Mouse (Mus musculus) intestine, embryonic 15.5 days (tissue): Measurements from ENCODE around the gene C1qtnf12. TPM values are rescaled to one million over a fixed set of nuclear protein-coding genes. Genes with fewer than 3 reads are reported as not detected.
A peak's percentile ranks its signal among the peaks of the same experiment; 100 is the strongest.

ENCODE experiments used
- ATAC-seq: fragments of 200-750 bp; cut with Nextera tagmentation; 2 replicates; pipeline ENCODE4 v1.8.0; 2017; ENCODE audit warnings: moderate TSS enrichment, moderate library complexity
- H3K27ac ChIP-seq: fragments of 300-500 bp; sonication (generic); 2 replicates; pipeline ENCODE4 v1.5.1; 2015; ENCODE audit warnings: mild to moderate bottlenecking, inconsistent platforms
- H3K27me3 ChIP-seq: fragments of 300-500 bp; sonication (generic); replicated peaks from 2 replicates; pipeline ENCODE4 v1.6.1; 2015; ENCODE audit warnings: inconsistent platforms
- H3K36me3 ChIP-seq: fragments of 300-500 bp; sonication (generic); 2 replicates; pipeline ENCODE4 v1.6.1; 2015; ENCODE audit warnings: inconsistent platforms
- H3K4me1 ChIP-seq: fragments of 300-500 bp; sonication (generic); replicated peaks from 2 replicates; pipeline ENCODE4 v1.6.1; 2015; ENCODE audit warnings: inconsistent platforms
- H3K4me2 ChIP-seq: fragments of 300-500 bp; sonication (generic); replicated peaks from 2 replicates; pipeline ENCODE4 v1.6.1; 2015; ENCODE audit warnings: mild to moderate bottlenecking, inconsistent platforms
- H3K4me3 ChIP-seq: fragments of 300-500 bp; sonication (generic); replicated peaks from 2 replicates; pipeline ENCODE4 v1.5.1; 2015; ENCODE audit warnings: inconsistent platforms
- H3K9ac ChIP-seq: fragments of 300-500 bp; sonication (generic); 2 replicates; pipeline ENCODE4 v1.6.1; 2015; ENCODE audit warnings: inconsistent platforms
- H3K9me3 ChIP-seq: fragments of 300-500 bp; sonication (generic); 2 replicates; pipeline ENCODE4 v1.6.1; 2016; ENCODE audit warnings: inconsistent platforms
- WGBS: fragments of 180-500 bp; shearing (Covaris S2); methylation state at CpG from one replicate; pipeline ENCODE4 v1.1.7; 2015; 5-methylcytosine and 5-hydroxymethylcytosine counted together
- polyA plus RNA-seq: library from polyadenylated mRNA; unstranded; fragments of >200 nt; fragmentation: Nextera tagmentation; extraction: Ambion mirVana; gene quantifications from 2 replicates; pipeline ENCODE4 v1.2.1, GENCODE M21; 2015

C1qtnf12 gene
- polyA plus RNA-seq, result 60.1 and 60.2 TPM in 2 replicates

- WGBS, result under 1% methylated on average over 42 of the region's 42 CpGs
- peak; percentile 90 for ATAC-seq
- Histone ChIP-seq H3K27me3 (no peaks in the 10 kb centered on the region), H3K27ac (peak within 1 kb of the TSS; percentile 76), H3K9ac (peak within 1 kb of the TSS; percentile 62), H3K36me3 (peaks cover 11% of the 10 kb centered on the region), H3K4me2 (peak within 1 kb of the TSS; percentile 93), H3K9me3 (no peaks in the 10 kb centered on the region), H3K4me3 (peak within 1 kb of the TSS; percentile 56), H3K4me1 (peaks cover 19% of the 10 kb centered on the region)
Observed at GRCm38 (mm10) chr4:155962167-155962971, at the start of gene C1qtnf12. Gene C1qtnf12, plus strand, starts transcription at chr4:155962318.

- no peak overlapping the region for H3K27ac ChIP-seq
- no peaks in the 10 kb centered on the region for H3K36me3 ChIP-seq
- H3K9me3 ChIP-seq, result no peaks in the 10 kb centered on the region
- H3K9ac ChIP-seq, result no peak overlapping the region
- H3K4me1 ChIP-seq, result no peaks in the 10 kb centered on the region
- WGBS, result 67% methylated on average over 1 of the region's 1 CpGs
- H3K4me2 ChIP-seq, result no peak overlapping the region
- no peak for ATAC-seq
- H3K4me3 ChIP-seq, result no peak overlapping the region
- H3K27me3 ChIP-seq, result 0 out of 2 replicates have a peak, but pooled peaks cover under 1% of the 10 kb centered on the region
Observed at GRCm38 (mm10) chr4:155932031-155932430, 30.1 kb upstream of the C1qtnf12 start.

GRCm38 (mm10) chr4:155943049-155943452 is 19.1 kb upstream of the C1qtnf12 start:
- H3K9me3 ChIP-seq, result no peaks in the 10 kb centered on the region
- H3K4me3 ChIP-seq, result peak overlapping the region; percentile 95
- peak; percentile 61 for ATAC-seq
- H3K9ac ChIP-seq, result peak overlapping the region; percentile 95
- no peaks in the 10 kb centered on the region for H3K27me3 ChIP-seq
- 2% methylated on average over 17 of the region's 17 CpGs for WGBS
- H3K27ac ChIP-seq, result peak overlapping the region; percentile 82
- peaks cover 22% of the 10 kb centered on the region for H3K4me1 ChIP-seq
- no peaks in the 10 kb centered on the region; the same call in 1 of the 2 replicates for H3K36me3 ChIP-seq
- peak overlapping the region; percentile 93 for H3K4me2 ChIP-seq

GRCm38 (mm10) chr4:155943534-155944249 is 18.4 kb upstream of the C1qtnf12 start, which contains the start of gene Ube2j2:
Gene Ube2j2, plus strand, starts transcription at chr4:155943831.
- H3K9ac ChIP-seq, result peak within 1 kb of the TSS; percentile 95
- H3K27me3 ChIP-seq, result no peaks in the 10 kb centered on the region
- H3K9me3 ChIP-seq, result no peaks in the 10 kb centered on the region
- under 1% methylated on average over 82 of the region's 85 CpGs for WGBS
- peaks cover 22% of the 10 kb centered on the region for H3K4me1 ChIP-seq
- H3K36me3 ChIP-seq, result no peaks in the 10 kb centered on the region; the same call in 1 of the 2 replicates
- peak; percentile 98 for ATAC-seq
- H3K27ac ChIP-seq, result peak within 1 kb of the TSS; percentile 82
- H3K4me3 ChIP-seq, result peak within 1 kb of the TSS; percentile 95
- H3K4me2 ChIP-seq, result peak within 1 kb of the TSS; percentile 93

GRCm38 (mm10) chr4:155944271-155944670 is 17.8 kb upstream of the C1qtnf12 start:
- Histone ChIP-seq H3K9ac (peak overlapping the region; percentile 95), H3K4me2 (peak overlapping the region; percentile 93), H3K27me3 (no peaks in the 10 kb centered on the region), H3K4me3 (peak overlapping the region; percentile 95), H3K27ac (peak overlapping the region; percentile 48), H3K9me3 (no peaks in the 10 kb centered on the region), H3K4me1 (peaks cover 22% of the 10 kb centered on the region), H3K36me3 (peaks cover 3% of the 10 kb centered on the region)
- peak; percentile 29 for ATAC-seq
- WGBS, result 0% methylated on average over 17 of the region's 17 CpGs

GRCm38 (mm10) chr4:155947094-155947493 is 15.0 kb upstream of the C1qtnf12 start:
- no peak overlapping the region for H3K4me2 ChIP-seq
- H3K36me3 ChIP-seq, result peaks cover 17% of the 10 kb centered on the region
- no peak overlapping the region for H3K9ac ChIP-seq

GRCm38 (mm10) chr4:155955491-155955890 is 6.6 kb upstream of the C1qtnf12 start:
- H3K27ac ChIP-seq, result no peak overlapping the region
- no peak overlapping the region for H3K4me3 ChIP-seq
- H3K4me1 ChIP-seq, result no peaks in the 10 kb centered on the region; the same call in 1 of the 2 replicates
- H3K36me3 ChIP-seq, result peaks cover 46% of the 10 kb centered on the region
- no peak overlapping the region for H3K4me2 ChIP-seq
- H3K9me3 ChIP-seq, result no peaks in the 10 kb centered on the region
- ATAC-seq, result no peak
- H3K27me3 ChIP-seq, result no peaks in the 10 kb centered on the region
- 77% methylated on average over 6 of the region's 6 CpGs for WGBS
- no peak overlapping the region for H3K9ac ChIP-seq

More at GRCm38 (mm10) chr4:155947094-155947493, 15.0 kb upstream of the C1qtnf12 start:
- H3K4me3 ChIP-seq, result no peak overlapping the region
- H3K4me1 ChIP-seq, result peaks cover 22% of the 10 kb centered on the region
- no peaks in the 10 kb centered on the region for H3K27me3 ChIP-seq
- ATAC-seq, result no peak
- H3K9me3 ChIP-seq, result no peaks in the 10 kb centered on the region
- no peak overlapping the region for H3K27ac ChIP-seq

- H3K4me3 ChIP-seq, result no peak overlapping the region
- peaks cover 18% of the 10 kb centered on the region for H3K36me3 ChIP-seq
- no peaks in the 10 kb centered on the region for H3K9me3 ChIP-seq
- no peak for ATAC-seq
- H3K27ac ChIP-seq, result no peak overlapping the region
- 12% methylated on average over 5 of the region's 5 CpGs for WGBS
- peaks cover 19% of the 10 kb centered on the region for H3K4me1 ChIP-seq
- H3K4me2 ChIP-seq, result no peak overlapping the region
- H3K9ac ChIP-seq, result no peak overlapping the region
- H3K27me3 ChIP-seq, result no peaks in the 10 kb centered on the region
Observed at GRCm38 (mm10) chr4:155959275-155959674, 2.8 kb upstream of the C1qtnf12 start.

GRCm38 (mm10) chr4:155963106-155963505 is 988 bp downstream of the C1qtnf12 start:
- H3K4me2 ChIP-seq, result peak overlapping the region; percentile 93
- H3K4me3 ChIP-seq, result peak overlapping the region; percentile 56
- no peak overlapping the region for H3K27ac ChIP-seq
- H3K36me3 ChIP-seq, result 0 out of 2 replicates have a peak, but pooled peaks cover 6% of the 10 kb centered on the region
- H3K27me3 ChIP-seq, result no peaks in the 10 kb centered on the region
- H3K9ac ChIP-seq, result peak overlapping the region; percentile 62; the same call in 1 of the 2 replicates
- WGBS, result 59% methylated on average over 7 of the region's 7 CpGs
- H3K4me1 ChIP-seq, result peaks cover 19% of the 10 kb centered on the region
- H3K9me3 ChIP-seq, result no peaks in the 10 kb centered on the region
- ATAC-seq, result peak; percentile 29; the same call in 1 of the 2 replicates

- Histone ChIP-seq H3K4me2 (no peak overlapping the region), H3K4me3 (no peak overlapping the region), H3K27me3 (no peaks in the 10 kb centered on the region), H3K9ac (no peak overlapping the region), H3K9me3 (no peaks in the 10 kb centered on the region), H3K36me3 (0 out of 2 replicates have a peak, but pooled peaks cover 6% of the 10 kb centered on the region), H3K27ac (no peak overlapping the region), H3K4me1 (peaks cover 21% of the 10 kb centered on the region)
- WGBS, result 91% methylated on average over 11 of the region's 11 CpGs
- ATAC-seq, result no peak
Observed at GRCm38 (mm10) chr4:155964396-155964795, 2.3 kb downstream of the C1qtnf12 start.

GRCm38 (mm10) chr4:155969043-155969653 is 7.0 kb downstream of the C1qtnf12 start:
- no peak overlapping the region for H3K9ac ChIP-seq
- 0 out of 2 replicates have a peak overlapping the region, but pooled peaks have one; percentile 23 for H3K27ac ChIP-seq
- 0 out of 2 replicates have a peak, but pooled peaks cover 6% of the 10 kb centered on the region for H3K36me3 ChIP-seq
- no peak overlapping the region; the same call in 1 of the 2 replicates for H3K4me2 ChIP-seq
- H3K4me1 ChIP-seq, result 0 out of 2 replicates have a peak, but pooled peaks cover 5% of the 10 kb centered on the region
- 58% methylated on average over 13 of the region's 13 CpGs for WGBS
- no peaks in the 10 kb centered on the region for H3K9me3 ChIP-seq
- no peak overlapping the region for H3K4me3 ChIP-seq
- ATAC-seq, result peak; percentile 84
- H3K27me3 ChIP-seq, result no peaks in the 10 kb centered on the region
